Mouse (Mus musculus): Measurements from ENCODE around the gene Sntg2. TPM values are rescaled to one million over a fixed set of nuclear protein-coding genes. Genes with fewer than 3 reads are reported as not detected.

The Sntg2 gene
- polyA plus RNA-seq, 1 experiment = 1.00 TPM

- TF ChIP-seq CTCF (IDR thresholded peaks at IDR 0.05; ENCODE audit: borderline replicate concordance, insufficient read depth, low read depth, low read length) = no peak
- no peak for TF ChIP-seq POLR2A (IDR thresholded peaks at IDR 0.05; ENCODE audit: borderline replicate concordance, insufficient read depth, low read length)
- Histone ChIP-seq H3K27me3 (ENCODE audit: control insufficient read depth, insufficient read depth, low read length) (no peaks in the 10 kb centered on the region), H3K27ac (ENCODE audit: insufficient read depth, low read length) (no peak overlapping the region), H3K4me1 (ENCODE audit: control insufficient read depth, insufficient read depth, low read length) (no peaks in the 10 kb centered on the region), H3K4me3 (replicated peaks; ENCODE audit: insufficient read depth, low read depth, low read length) (no peak overlapping the region)
- DNase-seq = no peak
- WGBS = 88% methylated on average over 6 of the region's 6 CpGs
Observed at GRCm38 (mm10) chr12:30216762-30217441, 156.3 kb downstream of the Sntg2 start.

GRCm38 (mm10) chr12:30214761-30215160, 158.4 kb downstream of the Sntg2 start:
- Histone ChIP-seq H3K4me1 (ENCODE audit: control insufficient read depth, insufficient read depth, low read length) (no peaks in the 10 kb centered on the region), H3K4me3 (replicated peaks; ENCODE audit: insufficient read depth, low read depth, low read length) (no peak overlapping the region), H3K27ac (ENCODE audit: insufficient read depth, low read length) (no peak overlapping the region), H3K27me3 (ENCODE audit: control insufficient read depth, insufficient read depth, low read length) (no peaks in the 10 kb centered on the region)
- 96% methylated on average over 2 of the region's 2 CpGs for WGBS
- DNase-seq = no peak
- TF ChIP-seq CTCF (IDR thresholded peaks at IDR 0.05; ENCODE audit: borderline replicate concordance, insufficient read depth, low read depth, low read length) = no peak
- TF ChIP-seq POLR2A (IDR thresholded peaks at IDR 0.05; ENCODE audit: borderline replicate concordance, insufficient read depth, low read length) = no peak

GRCm38 (mm10) chr12:30210388-30210787, 162.8 kb downstream of the Sntg2 start:
- Histone ChIP-seq H3K4me3 (replicated peaks; ENCODE audit: insufficient read depth, low read depth, low read length) (no peak overlapping the region), H3K27ac (ENCODE audit: insufficient read depth, low read length) (no peak overlapping the region), H3K27me3 (ENCODE audit: control insufficient read depth, insufficient read depth, low read length) (no peaks in the 10 kb centered on the region; the same call in 1 of the 2 replicates), H3K4me1 (ENCODE audit: control insufficient read depth, insufficient read depth, low read length) (no peaks in the 10 kb centered on the region)
- TF ChIP-seq POLR2A (IDR thresholded peaks at IDR 0.05; ENCODE audit: borderline replicate concordance, insufficient read depth, low read length) (no peak), CTCF (IDR thresholded peaks at IDR 0.05; ENCODE audit: borderline replicate concordance, insufficient read depth, low read depth, low read length) (no peak)
- no peak for DNase-seq
- WGBS = 88% methylated on average over 2 of the region's 2 CpGs

- Histone ChIP-seq H3K27ac (ENCODE audit: insufficient read depth, low read length) (no peak overlapping the region), H3K4me3 (replicated peaks; ENCODE audit: insufficient read depth, low read depth, low read length) (no peak overlapping the region), H3K4me1 (ENCODE audit: control insufficient read depth, insufficient read depth, low read length) (no peaks in the 10 kb centered on the region), H3K27me3 (ENCODE audit: control insufficient read depth, insufficient read depth, low read length) (no peaks in the 10 kb centered on the region; the same call in 1 of the 2 replicates)
- no peak for DNase-seq
- TF ChIP-seq POLR2A (IDR thresholded peaks at IDR 0.05; ENCODE audit: borderline replicate concordance, insufficient read depth, low read length) (no peak), CTCF (IDR thresholded peaks at IDR 0.05; ENCODE audit: borderline replicate concordance, insufficient read depth, low read depth, low read length) (no peak)
- 73% methylated on average over 2 of the region's 2 CpGs for WGBS
Observed at GRCm38 (mm10) chr12:30208527-30208926, 164.6 kb downstream of the Sntg2 start.

GRCm38 (mm10) chr12:30208087-30208486, 165.1 kb downstream of the Sntg2 start:
- WGBS = 78% methylated on average over 5 of the region's 5 CpGs
- Histone ChIP-seq H3K4me1 (ENCODE audit: control insufficient read depth, insufficient read depth, low read length) (no peaks in the 10 kb centered on the region), H3K27me3 (ENCODE audit: control insufficient read depth, insufficient read depth, low read length) (no peaks in the 10 kb centered on the region; the same call in 1 of the 2 replicates), H3K27ac (ENCODE audit: insufficient read depth, low read length) (no peak overlapping the region), H3K4me3 (replicated peaks; ENCODE audit: insufficient read depth, low read depth, low read length) (no peak overlapping the region)
- TF ChIP-seq POLR2A (IDR thresholded peaks at IDR 0.05; ENCODE audit: borderline replicate concordance, insufficient read depth, low read length) = no peak
- no peak for DNase-seq

- Histone ChIP-seq H3K27ac (ENCODE audit: insufficient read depth, low read length) (no peak overlapping the region), H3K4me1 (ENCODE audit: control insufficient read depth, insufficient read depth, low read length) (no peaks in the 10 kb centered on the region), H3K27me3 (ENCODE audit: control insufficient read depth, insufficient read depth, low read length) (no peaks in the 10 kb centered on the region; the same call in 1 of the 2 replicates), H3K4me3 (replicated peaks; ENCODE audit: insufficient read depth, low read depth, low read length) (no peak overlapping the region)
- DNase-seq = no peak
- TF ChIP-seq POLR2A (IDR thresholded peaks at IDR 0.05; ENCODE audit: borderline replicate concordance, insufficient read depth, low read length) (no peak), CTCF (IDR thresholded peaks at IDR 0.05; ENCODE audit: borderline replicate concordance, insufficient read depth, low read depth, low read length) (no peak)
- 74% methylated on average over 4 of the region's 4 CpGs for WGBS
Observed at GRCm38 (mm10) chr12:30204457-30204856, 168.7 kb downstream of the Sntg2 start.

GRCm38 (mm10) chr12:30202763-30203162, 170.4 kb downstream of the Sntg2 start:
- DNase-seq = no peak
- H3K4me1 ChIP-seq (ENCODE audit: control insufficient read depth, insufficient read depth, low read length) = no peaks in the 10 kb centered on the region
- no peak overlapping the region for H3K4me3 ChIP-seq (replicated peaks; ENCODE audit: insufficient read depth, low read depth, low read length)
- 72% methylated on average over 1 of the region's 1 CpGs for WGBS
- no peaks in the 10 kb centered on the region; the same call in 1 of the 2 replicates for H3K27me3 ChIP-seq (ENCODE audit: control insufficient read depth, insufficient read depth, low read length)
- H3K27ac ChIP-seq (ENCODE audit: insufficient read depth, low read length) = no peak overlapping the region
- TF ChIP-seq POLR2A (IDR thresholded peaks at IDR 0.05; ENCODE audit: borderline replicate concordance, insufficient read depth, low read length) = no peak
- TF ChIP-seq CTCF (IDR thresholded peaks at IDR 0.05; ENCODE audit: borderline replicate concordance, insufficient read depth, low read depth, low read length) = no peak

- Histone ChIP-seq H3K27me3 (ENCODE audit: control insufficient read depth, insufficient read depth, low read length) (no peaks in the 10 kb centered on the region), H3K4me1 (ENCODE audit: control insufficient read depth, insufficient read depth, low read length) (no peaks in the 10 kb centered on the region), H3K27ac (ENCODE audit: insufficient read depth, low read length) (no peak overlapping the region), H3K4me3 (replicated peaks; ENCODE audit: insufficient read depth, low read depth, low read length) (no peak overlapping the region)
- TF ChIP-seq POLR2A (IDR thresholded peaks at IDR 0.05; ENCODE audit: borderline replicate concordance, insufficient read depth, low read length) (no peak), CTCF (IDR thresholded peaks at IDR 0.05; ENCODE audit: borderline replicate concordance, insufficient read depth, low read depth, low read length) (no peak)
- WGBS = 85% methylated on average over 5 of the region's 5 CpGs
- DNase-seq = no peak
Observed at GRCm38 (mm10) chr12:30201031-30201430, 172.1 kb downstream of the Sntg2 start.
